Mouse (Mus musculus) midbrain, embryonic 15.5 days (tissue): ENCODE measurements around the gene Clec4g. TPM values are rescaled to one million over a fixed set of nuclear protein-coding genes. Genes with fewer than 3 reads are reported as not detected.

Experiments used
- ATAC-seq: fragments of 200-750 bp; cut with Nextera tagmentation; replicated peaks from 2 replicates; pipeline ENCODE4 v1.8.0; 2017; ENCODE audit warnings: moderate TSS enrichment
- H3K27ac ChIP-seq: fragments of 300-500 bp; sonication (generic); 2 replicates; pipeline ENCODE4 v1.5.1; 2015; ENCODE audit warnings: mild to moderate bottlenecking, inconsistent platforms
- H3K27me3 ChIP-seq: fragments of 300-500 bp; sonication (generic); replicated peaks from 2 replicates; pipeline ENCODE4 v1.6.1; 2015; ENCODE audit warnings: inconsistent platforms
- H3K36me3 ChIP-seq: fragments of 300-500 bp; sonication (generic); replicated peaks from 2 replicates; pipeline ENCODE4 v1.6.1; 2015; ENCODE audit warnings: inconsistent platforms
- H3K4me1 ChIP-seq: fragments of 300-500 bp; sonication (generic); 2 replicates; pipeline ENCODE4 v1.6.1; 2015; ENCODE audit warnings: inconsistent platforms
- H3K4me2 ChIP-seq: fragments of 300-500 bp; sonication (generic); 2 replicates; pipeline ENCODE4 v1.6.1; 2015; ENCODE audit warnings: inconsistent platforms, mild to moderate bottlenecking, moderate library complexity
- H3K4me3 ChIP-seq: fragments of 300-500 bp; sonication (generic); 2 replicates; pipeline ENCODE4 v1.5.1; 2015; ENCODE audit warnings: mild to moderate bottlenecking, inconsistent platforms
- H3K9ac ChIP-seq: fragments of 300-500 bp; sonication (generic); 2 replicates; pipeline ENCODE4 v1.6.1; 2015; ENCODE audit warnings: mild to moderate bottlenecking, inconsistent platforms
- H3K9me3 ChIP-seq: fragments of 300-500 bp; sonication (generic); 2 replicates; pipeline ENCODE4 v1.6.1; 2016; ENCODE audit warnings: inconsistent platforms
- WGBS: fragments of 180-500 bp; shearing (Covaris S2); methylation state at CpG from one replicate; pipeline ENCODE4 v1.1.7; 2015; ENCODE audit warnings: mixed read lengths; 5-methylcytosine and 5-hydroxymethylcytosine counted together
- polyA plus RNA-seq: library from polyadenylated mRNA; unstranded; fragments of >200 nt; fragmentation: Nextera tagmentation; extraction: Ambion mirVana; gene quantifications from 2 replicates; pipeline ENCODE4 v1.2.1, GENCODE M21; 2015

Clec4g gene
- polyA plus RNA-seq, 1 experiment from 2014 or later: not detected

- no peak overlapping the region for H3K4me3 ChIP-seq
- no peaks in the 10 kb centered on the region for H3K27me3 ChIP-seq
- H3K9ac ChIP-seq: no peak overlapping the region
- no peak overlapping the region for H3K27ac ChIP-seq
- no peaks in the 10 kb centered on the region for H3K4me1 ChIP-seq
- no peak overlapping the region for H3K4me2 ChIP-seq
- no peaks in the 10 kb centered on the region for H3K9me3 ChIP-seq
- H3K36me3 ChIP-seq: no peaks in the 10 kb centered on the region
- WGBS: 56% methylated on average over 4 of the region's 4 CpGs
- ATAC-seq: no peak
Observed at GRCm38 (mm10) chr8:3705711-3706110, 14.7 kb downstream of the Clec4g start.

GRCm38 (mm10) chr8:3701491-3701890, 19.0 kb downstream of the Clec4g start:
- no peaks in the 10 kb centered on the region for H3K4me1 ChIP-seq
- H3K27me3 ChIP-seq: no peaks in the 10 kb centered on the region
- ATAC-seq: no peak
- no peak overlapping the region for H3K4me2 ChIP-seq
- no peak overlapping the region for H3K9ac ChIP-seq
- no peaks in the 10 kb centered on the region for H3K36me3 ChIP-seq
- WGBS: 100% methylated on average over 1 of the region's 1 CpGs
- no peaks in the 10 kb centered on the region for H3K9me3 ChIP-seq
- no peak overlapping the region for H3K27ac ChIP-seq
- no peak overlapping the region for H3K4me3 ChIP-seq

GRCm38 (mm10) chr8:3694121-3694520, 26.3 kb downstream of the Clec4g start, which contains the start of gene Fcer2a:
Gene Fcer2a, minus strand, starts transcription at chr8:3694175.
- 90% methylated on average over 3 of the region's 3 CpGs for WGBS
- no peak within 1 kb of the TSS for H3K4me3 ChIP-seq
- H3K4me1 ChIP-seq: no peaks in the 10 kb centered on the region
- no peaks in the 10 kb centered on the region for H3K9me3 ChIP-seq
- no peak within 1 kb of the TSS for H3K27ac ChIP-seq
- no peaks in the 10 kb centered on the region for H3K27me3 ChIP-seq
- H3K4me2 ChIP-seq: no peak within 1 kb of the TSS
- H3K9ac ChIP-seq: no peak within 1 kb of the TSS
- H3K36me3 ChIP-seq: no peaks in the 10 kb centered on the region
- ATAC-seq: no peak

- Histone ChIP-seq H3K4me1 (no peaks in the 10 kb centered on the region), H3K27ac (no peak overlapping the region), H3K27me3 (no peaks in the 10 kb centered on the region), H3K4me2 (no peak overlapping the region), H3K36me3 (no peaks in the 10 kb centered on the region), H3K9ac (no peak overlapping the region), H3K9me3 (no peaks in the 10 kb centered on the region), H3K4me3 (no peak overlapping the region)
- ATAC-seq: no peak
- WGBS: 80% methylated on average over 3 of the region's 3 CpGs
Observed at GRCm38 (mm10) chr8:3690774-3691173, 29.7 kb downstream of the Clec4g start.

GRCm38 (mm10) chr8:3687537-3687936, 32.9 kb downstream of the Clec4g start:
- Histone ChIP-seq H3K9ac (no peak overlapping the region), H3K4me2 (no peak overlapping the region), H3K27ac (no peak overlapping the region), H3K4me1 (no peaks in the 10 kb centered on the region), H3K36me3 (no peaks in the 10 kb centered on the region), H3K4me3 (no peak overlapping the region), H3K27me3 (no peaks in the 10 kb centered on the region), H3K9me3 (no peaks in the 10 kb centered on the region)
- no peak for ATAC-seq
- 78% methylated on average over 6 of the region's 6 CpGs for WGBS

GRCm38 (mm10) chr8:3685422-3685821, 35.0 kb downstream of the Clec4g start:
- no peak overlapping the region for H3K4me3 ChIP-seq
- H3K9me3 ChIP-seq: no peaks in the 10 kb centered on the region
- WGBS: 69% methylated on average over 5 of the region's 5 CpGs
- H3K9ac ChIP-seq: no peak overlapping the region
- no peaks in the 10 kb centered on the region for H3K4me1 ChIP-seq
- no peaks in the 10 kb centered on the region for H3K27me3 ChIP-seq
- H3K4me2 ChIP-seq: no peak overlapping the region
- ATAC-seq: no peak
- peaks cover 4% of the 10 kb centered on the region; the same call in 1 of the 2 replicates for H3K36me3 ChIP-seq
- H3K27ac ChIP-seq: no peak overlapping the region

GRCm38 (mm10) chr8:3684530-3684929, 35.9 kb downstream of the Clec4g start:
- H3K36me3 ChIP-seq: peaks cover 8% of the 10 kb centered on the region; the same call in 1 of the 2 replicates
- no peak overlapping the region for H3K9ac ChIP-seq
- peak; percentile 32 for ATAC-seq
- H3K27ac ChIP-seq: no peak overlapping the region
- no peaks in the 10 kb centered on the region for H3K9me3 ChIP-seq
- no peak overlapping the region for H3K4me2 ChIP-seq
- H3K4me1 ChIP-seq: no peaks in the 10 kb centered on the region
- no peak overlapping the region for H3K4me3 ChIP-seq
- no peaks in the 10 kb centered on the region for H3K27me3 ChIP-seq

- H3K9ac ChIP-seq: no peak overlapping the region
- 71% methylated on average over 6 of the region's 6 CpGs for WGBS
- no peak overlapping the region for H3K27ac ChIP-seq
- no peak overlapping the region for H3K4me3 ChIP-seq
- peaks cover 16% of the 10 kb centered on the region; the same call in 1 of the 2 replicates for H3K36me3 ChIP-seq
- H3K4me1 ChIP-seq: no peaks in the 10 kb centered on the region
- H3K4me2 ChIP-seq: no peak overlapping the region
- H3K27me3 ChIP-seq: no peaks in the 10 kb centered on the region
- no peaks in the 10 kb centered on the region for H3K9me3 ChIP-seq
- no peak for ATAC-seq
Observed at GRCm38 (mm10) chr8:3683408-3684176, 36.9 kb downstream of the Clec4g start.

GRCm38 (mm10) chr8:3682435-3682834, 38.0 kb downstream of the Clec4g start:
- no peak overlapping the region for H3K4me3 ChIP-seq
- WGBS: 94% methylated on average over 5 of the region's 5 CpGs
- no peak overlapping the region for H3K4me2 ChIP-seq
- H3K36me3 ChIP-seq: peaks cover 16% of the 10 kb centered on the region; the same call in 1 of the 2 replicates
- no peaks in the 10 kb centered on the region for H3K9me3 ChIP-seq
- H3K4me1 ChIP-seq: peaks cover 11% of the 10 kb centered on the region
- no peak overlapping the region for H3K9ac ChIP-seq
- no peaks in the 10 kb centered on the region for H3K27me3 ChIP-seq
- no peak overlapping the region for H3K27ac ChIP-seq
- no peak for ATAC-seq

GRCm38 (mm10) chr8:3679656-3680055, 40.8 kb downstream of the Clec4g start:
- Histone ChIP-seq H3K27ac (no peak overlapping the region), H3K4me3 (no peak overlapping the region), H3K4me1 (peaks cover 19% of the 10 kb centered on the region), H3K27me3 (no peaks in the 10 kb centered on the region), H3K36me3 (peaks cover 16% of the 10 kb centered on the region; the same call in 1 of the 2 replicates), H3K9me3 (no peaks in the 10 kb centered on the region), H3K9ac (no peak overlapping the region), H3K4me2 (no peak overlapping the region)
- WGBS: 91% methylated on average over 5 of the region's 5 CpGs
- no peak for ATAC-seq

- Histone ChIP-seq H3K27ac (no peak overlapping the region), H3K4me3 (no peak overlapping the region), H3K4me1 (peaks cover 19% of the 10 kb centered on the region), H3K4me2 (no peak overlapping the region), H3K27me3 (no peaks in the 10 kb centered on the region), H3K9ac (no peak overlapping the region), H3K9me3 (no peaks in the 10 kb centered on the region), H3K36me3 (peaks cover 16% of the 10 kb centered on the region; the same call in 1 of the 2 replicates)
- WGBS: 97% methylated on average over 23 of the region's 23 CpGs
- no peak for ATAC-seq
Observed at GRCm38 (mm10) chr8:3679236-3679635, 41.2 kb downstream of the Clec4g start.

GRCm38 (mm10) chr8:3678831-3679230, 41.6 kb downstream of the Clec4g start:
- no peaks in the 10 kb centered on the region for H3K27me3 ChIP-seq
- no peak overlapping the region for H3K9ac ChIP-seq
- H3K9me3 ChIP-seq: no peaks in the 10 kb centered on the region
- 90% methylated on average over 23 of the region's 23 CpGs for WGBS
- no peak overlapping the region for H3K27ac ChIP-seq
- H3K4me2 ChIP-seq: no peak overlapping the region
- H3K4me3 ChIP-seq: no peak overlapping the region
- ATAC-seq: no peak
- peaks cover 19% of the 10 kb centered on the region for H3K4me1 ChIP-seq
- peaks cover 16% of the 10 kb centered on the region; the same call in 1 of the 2 replicates for H3K36me3 ChIP-seq
